Mouse (Mus musculus): ENCODE data around the gene Gm17535.
"Not testable (repeated sequence)": the region's sequence is repeated elsewhere in the genome, so short reads cannot be mapped to it uniquely, and the experiment has no call there.

Gene Gm17535

GRCm38 (mm10) chr9:3034299-3034698, at the start of gene Gm17535:
Gm17535 (plus strand) TSS chr9:3034599.
- not testable (repeated sequence) for DNase-seq (ENCODE audit: low spot score)

DNA sequence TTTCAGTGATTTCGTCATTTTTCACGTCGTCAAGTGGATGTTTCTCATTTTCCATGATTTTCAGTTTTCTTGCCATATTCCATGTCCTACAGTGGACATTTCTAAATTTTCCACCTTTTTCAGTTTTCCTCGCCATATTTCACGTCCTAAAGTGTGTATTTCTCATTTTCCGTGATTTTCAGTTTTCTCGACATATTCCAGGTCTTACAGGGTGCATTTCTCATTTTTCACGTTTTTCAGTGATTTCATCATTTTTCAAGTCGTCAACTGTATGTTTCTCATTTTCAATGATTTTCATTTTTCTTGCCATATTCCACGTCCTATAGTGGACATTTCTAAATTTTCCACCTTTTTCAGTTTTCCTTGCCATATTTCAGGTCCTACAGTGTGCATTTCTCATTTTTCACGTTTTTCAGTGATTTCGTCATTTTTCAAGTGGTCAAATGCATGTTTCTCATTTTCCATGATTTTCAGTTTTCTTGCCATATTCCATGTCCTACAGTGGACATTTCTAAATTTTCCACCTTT, 33.9 kb upstream of the Gm17535 start, which contains the start of gene Gm10722:
Gene Gm10722, plus strand, starts transcription at position 478 of the 528 bp plus-strand sequence.
- DNase-seq (ENCODE audit: low spot score), result not testable (repeated sequence)

- peak; percentile 31 for DNase-seq (ENCODE audit: low spot score)
Measured at GRCm38 (mm10) chr9:3001006-3001405, 33.4 kb upstream of the Gm17535 start.

DNA sequence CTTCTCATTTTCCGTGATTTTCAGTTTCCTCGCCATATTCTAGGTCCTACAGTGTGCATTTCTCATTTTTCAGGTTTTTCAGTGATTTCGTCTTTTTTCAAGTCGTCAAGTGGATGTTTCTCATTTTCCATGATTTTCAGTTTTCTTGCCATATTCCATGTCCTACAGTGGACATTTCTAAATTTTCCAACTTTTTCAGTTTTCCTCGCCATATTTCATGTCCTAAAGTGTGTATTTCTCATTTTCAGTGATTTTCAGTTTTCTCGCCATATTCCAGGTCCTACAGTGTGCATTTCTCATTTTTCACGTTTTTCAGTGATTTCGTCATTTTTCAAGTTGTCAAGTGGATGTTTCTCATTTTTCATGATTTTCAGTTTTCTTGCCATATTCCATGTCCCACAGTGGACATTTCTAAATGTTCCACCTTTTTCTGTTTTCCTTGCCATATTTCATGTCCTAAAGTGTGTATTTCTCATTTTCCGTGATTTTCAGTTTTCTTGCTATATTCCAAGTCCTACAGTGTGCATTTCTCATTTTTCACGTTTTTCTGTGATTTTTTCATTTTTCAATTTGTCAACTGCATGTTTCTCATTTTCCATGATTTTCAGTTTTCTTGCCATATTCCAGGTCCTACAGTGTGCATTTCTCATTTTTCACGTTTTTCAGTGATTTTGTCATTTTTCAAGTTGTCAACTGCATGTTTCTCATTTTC, 32.3 kb upstream of the Gm17535 start:
- peak; percentile 100 for DNase-seq (ENCODE audit: low spot score)

GRCm38 (mm10) chr9:3002794-3003396, 31.5 kb upstream of the Gm17535 start, which contains the start of gene Gm11168:
Gm11168 (plus strand) TSS chr9:3003346.
- not testable (repeated sequence) for DNase-seq (ENCODE audit: low spot score)

GRCm38 (mm10) chr9:3006179-3006578, 28.2 kb upstream of the Gm17535 start:
- DNase-seq (ENCODE audit: low spot score), result not testable (repeated sequence)

- DNase-seq (ENCODE audit: low spot score), result peak; percentile 97
Measured at GRCm38 (mm10) chr9:3006636-3007035, 27.8 kb upstream of the Gm17535 start.

DNA sequence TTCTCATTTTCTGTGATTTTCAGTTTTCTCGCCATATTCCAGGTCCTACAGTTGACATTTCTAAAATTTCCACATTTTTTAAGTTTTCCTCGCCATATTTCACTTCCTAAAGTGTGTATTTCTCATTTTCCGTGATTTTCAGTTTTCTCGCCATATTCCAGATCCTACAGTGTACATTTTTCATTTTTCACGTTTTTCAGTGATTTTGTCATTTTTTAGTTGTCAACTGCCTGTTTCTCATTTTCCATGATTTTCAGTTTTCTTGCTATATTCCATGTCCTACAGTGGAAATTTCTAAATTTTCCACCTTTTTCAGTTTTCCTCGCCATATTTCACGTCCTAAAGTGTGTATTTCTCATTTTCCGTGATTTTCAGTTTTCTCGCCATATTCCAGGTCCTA, 27.1 kb upstream of the Gm17535 start:
- not testable (repeated sequence) for DNase-seq (ENCODE audit: low spot score)

- DNase-seq (ENCODE audit: low spot score), result not testable (repeated sequence)
Measured at GRCm38 (mm10) chr9:3009331-3009730, 25.1 kb upstream of the Gm17535 start.

DNA sequence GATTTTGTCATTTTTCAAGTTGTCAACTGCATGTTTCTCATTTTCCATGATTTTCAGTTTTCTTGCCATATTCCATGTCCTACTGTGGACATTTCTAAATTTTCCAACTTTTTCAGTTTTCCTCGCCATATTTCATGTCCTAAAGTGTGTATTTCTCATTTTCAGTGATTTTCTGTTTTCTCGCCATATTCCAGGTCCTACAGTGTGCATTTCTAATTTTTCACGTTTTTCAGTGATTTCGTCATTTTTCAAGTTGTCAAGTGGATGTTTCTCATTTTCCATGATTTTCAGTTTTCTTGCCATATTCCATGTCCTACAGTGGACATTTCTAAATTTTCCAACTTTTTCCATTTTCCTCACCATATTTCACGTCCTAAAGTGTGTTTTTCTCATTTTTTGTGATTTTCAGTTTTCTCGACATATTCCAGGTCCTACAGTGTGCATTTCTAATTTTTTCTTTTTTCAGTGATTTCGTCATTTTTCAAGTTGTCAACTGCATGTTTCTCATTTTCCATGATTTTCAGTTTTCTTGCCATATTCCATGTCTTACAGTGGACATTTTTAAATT, 22.3 kb upstream of the Gm17535 start:
- not testable (repeated sequence) for DNase-seq (ENCODE audit: low spot score)

DNA sequence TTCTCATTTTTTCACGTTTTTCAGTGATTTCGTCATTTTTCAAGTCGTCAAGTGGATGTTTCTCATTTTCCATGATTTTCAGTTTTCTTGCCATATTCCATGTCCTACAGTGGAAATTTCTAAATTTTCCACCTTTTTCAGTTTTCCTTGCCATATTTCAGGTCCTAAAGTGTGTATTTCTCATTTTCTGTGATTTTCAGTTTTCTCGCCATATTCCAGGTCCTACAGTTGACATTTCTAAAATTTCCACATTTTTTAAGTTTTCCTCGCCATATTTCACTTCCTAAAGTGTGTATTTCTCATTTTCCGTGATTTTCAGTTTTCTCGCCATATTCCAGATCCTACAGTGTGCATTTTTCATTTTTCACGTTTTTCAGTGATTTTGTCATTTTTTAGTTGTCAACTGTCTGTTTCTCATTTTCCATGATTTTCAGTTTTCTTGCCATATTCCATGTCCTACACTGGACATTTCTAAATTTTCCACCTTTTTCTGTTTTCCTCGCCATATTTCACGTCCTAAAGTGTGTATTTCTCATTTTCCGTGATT, 21.6 kb upstream of the Gm17535 start, which contains the start of gene Gm10721:
Gene Gm10721, plus strand, starts transcription at position 408 of the 547 bp plus-strand sequence.
- not testable (repeated sequence) for DNase-seq (ENCODE audit: low spot score)

GRCm38 (mm10) chr9:3015354-3015753, 19.0 kb upstream of the Gm17535 start, which contains the start of gene Gm10720:
Gm10720 (plus strand) TSS chr9:3015654.
- not testable (repeated sequence) for DNase-seq (ENCODE audit: low spot score)

GRCm38 (mm10) chr9:3015896-3016295, 18.5 kb upstream of the Gm17535 start:
- not testable (repeated sequence) for DNase-seq (ENCODE audit: low spot score)

DNA sequence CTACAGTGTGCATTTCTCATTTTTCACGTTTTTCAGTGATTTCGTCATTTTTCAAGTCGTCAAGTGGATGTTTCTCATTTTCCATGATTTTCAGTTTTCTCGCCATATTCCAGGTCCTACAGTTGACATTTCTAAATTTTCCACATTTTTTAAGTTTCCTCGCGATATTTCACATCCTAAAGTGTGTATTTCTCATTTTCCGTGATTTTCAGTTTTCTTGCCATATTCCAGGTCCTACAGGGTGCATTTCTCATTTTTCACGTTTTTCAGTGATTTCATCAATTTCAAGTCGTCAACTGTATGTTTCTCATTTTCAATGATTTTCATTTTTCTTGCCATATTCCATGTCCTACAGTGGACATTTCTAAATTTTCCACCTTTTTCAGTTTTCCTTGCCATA, 17.3 kb upstream of the Gm17535 start, which contains the start of gene Gm10719:
Gene Gm10719, plus strand, starts transcription at position 301 of the 400 bp plus-strand sequence.
- DNase-seq (ENCODE audit: low spot score), result not testable (repeated sequence)

- not testable (repeated sequence) for DNase-seq (ENCODE audit: low spot score)
Measured at GRCm38 (mm10) chr9:3018944-3019343, 15.5 kb upstream of the Gm17535 start.

- DNase-seq (ENCODE audit: low spot score), result peak; percentile 61
Measured at GRCm38 (mm10) chr9:3019835-3020727, 14.3 kb upstream of the Gm17535 start.

DNA sequence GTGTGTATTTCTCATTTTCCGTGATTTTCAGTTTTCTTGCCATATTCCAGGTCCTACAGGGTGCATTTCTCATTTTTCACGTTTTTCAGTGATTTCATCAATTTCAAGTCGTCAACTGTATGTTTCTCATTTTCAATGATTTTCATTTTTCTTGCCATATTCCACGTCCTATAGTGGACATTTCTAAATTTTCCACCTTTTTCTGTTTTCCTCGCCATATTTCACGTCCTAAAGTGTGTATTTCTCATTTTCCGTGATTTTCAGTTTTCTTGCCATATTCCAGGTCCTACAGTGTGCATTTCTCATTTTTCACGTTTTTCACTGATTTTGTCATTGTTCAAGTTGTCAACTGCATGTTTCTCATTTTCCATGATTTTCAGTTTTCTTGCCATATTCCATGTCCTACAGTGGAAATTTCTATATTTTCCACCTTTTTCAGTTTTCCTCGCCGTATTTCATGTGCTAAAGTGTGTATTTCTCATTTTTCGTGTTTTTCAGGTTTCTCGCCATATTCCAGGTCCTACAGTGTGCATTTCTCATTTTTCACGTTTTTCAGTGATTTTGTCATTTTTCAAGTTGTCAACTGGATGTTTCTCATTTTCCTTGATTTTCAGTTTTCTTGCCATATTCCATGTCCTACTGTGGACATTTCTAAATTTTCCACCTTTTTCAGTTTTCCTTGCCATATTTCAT, 11.9 kb upstream of the Gm17535 start:
- peak; percentile 83 for DNase-seq (ENCODE audit: low spot score)

- DNase-seq (ENCODE audit: low spot score), result peak; percentile 15
Measured at GRCm38 (mm10) chr9:3023312-3023984, 11.0 kb upstream of the Gm17535 start, which contains the start of gene Gm10718. Gm10718 (plus strand) TSS chr9:3023547.

- DNase-seq (ENCODE audit: low spot score), result peak; percentile 83
Measured at GRCm38 (mm10) chr9:3023985-3024648, 10.3 kb upstream of the Gm17535 start.

Measured in ovary, postnatal 14 days (tissue).